Mouse (Mus musculus) lung, postnatal 0 days (tissue): ENCODE measurements around the gene Gimap5.

Source experiments
- CTCF ChIP-seq: IDR thresholded peaks from 2 replicates; pipeline ENCODE4 v1.5.1; 2016; ENCODE audit warnings: antibody characterized with exemption, mild to moderate bottlenecking
- EP300 ChIP-seq: IDR thresholded peaks from 2 replicates; pipeline ENCODE4 v1.6.1; 2016; ENCODE audit warnings: antibody characterized with exemption, mild to moderate bottlenecking, control low read depth

DNA sequence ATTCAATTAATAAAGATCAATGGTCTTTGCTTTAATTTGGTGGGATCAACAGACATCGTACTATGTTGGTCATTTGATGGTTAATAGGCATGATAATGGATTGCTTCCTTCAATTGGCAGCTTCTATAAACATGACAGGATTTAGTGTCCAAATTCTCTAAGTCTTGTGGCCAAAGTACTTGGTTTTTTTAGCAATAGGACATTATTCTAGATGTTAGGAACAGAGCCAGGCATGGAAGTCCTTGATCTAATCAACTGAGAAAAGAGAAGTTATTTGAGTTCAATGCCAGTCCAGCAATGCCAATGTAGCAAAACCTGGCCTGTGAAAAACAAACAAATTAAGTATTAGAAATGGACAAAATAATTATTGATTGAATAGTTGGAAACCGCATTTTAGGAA, 39.6 kb downstream of the Gimap5 start:
- TF ChIP-seq EP300 (no peak), CTCF (no peak)
